Mouse (Mus musculus): ENCODE measurements around the gene Bcar3. TPM values are rescaled to one million over a fixed set of nuclear protein-coding genes. Genes with fewer than 3 reads are reported as not detected.

Bcar3 gene
- total RNA-seq, 2 experiments from 2014 or later, result 13.2 to 18.8 TPM

- DNase-seq (ENCODE audit: low spot score in 2 of 2), result no peak
Observed at GRCm38 (mm10) chr3:122453875-122454274, 159.9 kb downstream of the Bcar3 start.

DNA sequence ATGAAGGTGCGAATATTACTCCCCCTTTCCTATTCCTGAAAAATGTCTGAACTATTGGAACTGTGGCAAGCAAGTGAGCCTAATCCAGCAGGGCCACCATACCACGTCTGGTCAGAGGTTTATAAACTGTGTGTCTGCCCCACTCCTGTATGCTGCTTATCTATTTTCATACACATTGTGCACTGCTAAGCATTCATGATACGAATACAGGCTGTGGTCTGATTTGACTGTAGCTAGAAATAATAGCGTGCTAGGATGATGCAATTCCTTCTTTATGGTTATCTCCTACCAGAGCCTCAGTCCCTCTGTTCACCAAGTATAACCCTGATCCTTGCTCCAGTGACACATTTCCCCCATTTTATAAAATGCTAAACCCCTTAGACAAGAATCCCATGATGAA is 162.2 kb downstream of the Bcar3 start:
- DNase-seq (ENCODE audit: low spot score in 2 of 2), result no peak

GRCm38 (mm10) chr3:122456807-122457206 is 162.9 kb downstream of the Bcar3 start:
- no peak for DNase-seq (ENCODE audit: low spot score in 2 of 2)

- no peak for DNase-seq (ENCODE audit: low spot score in 2 of 2)
Observed at GRCm38 (mm10) chr3:122457723-122458122, 163.8 kb downstream of the Bcar3 start.

DNA sequence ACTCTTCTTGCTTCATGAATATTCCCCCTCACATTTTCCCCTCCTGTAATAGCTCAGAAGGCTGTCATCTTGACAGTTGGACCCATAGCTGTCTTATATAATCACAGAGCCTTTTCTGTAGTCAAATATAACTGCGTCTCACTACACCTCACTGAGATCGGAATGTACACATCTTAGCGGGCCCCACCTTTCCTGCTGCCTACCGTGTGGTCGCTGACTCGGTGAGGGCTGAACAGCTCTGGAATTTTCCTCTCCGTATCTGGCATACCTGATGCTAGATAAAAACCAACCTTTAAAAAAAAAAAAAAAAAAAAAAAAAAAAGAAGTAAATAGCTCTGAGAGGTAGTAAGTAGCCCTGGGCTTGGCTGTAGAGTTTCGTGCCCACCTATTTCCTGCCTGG is 164.8 kb downstream of the Bcar3 start:
- DNase-seq (ENCODE audit: low spot score in 2 of 2), result no peak

GRCm38 (mm10) chr3:122460848-122461511 is 167.0 kb downstream of the Bcar3 start:
- no peak for DNase-seq (ENCODE audit: low spot score in 2 of 2)

DNA sequence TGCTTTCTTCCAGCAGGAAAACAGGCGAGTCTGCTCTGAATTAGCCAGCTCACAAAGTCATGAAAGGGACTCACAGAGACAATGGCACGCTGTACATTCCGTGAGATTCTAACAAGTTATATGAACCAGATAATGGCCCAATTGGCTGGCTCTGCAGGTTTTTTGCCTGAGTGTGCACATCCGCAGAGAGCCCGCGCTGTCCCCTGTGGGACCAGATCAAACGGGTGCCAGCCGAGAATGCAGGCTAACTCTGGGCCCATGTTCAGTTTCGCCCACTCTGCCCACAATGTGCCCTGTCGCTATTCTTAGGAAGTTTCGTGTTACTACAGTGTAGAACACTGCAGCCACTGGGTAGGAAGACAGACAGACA is 167.6 kb downstream of the Bcar3 start:
- peak in 1 of 2 experiments; percentile 28 for DNase-seq (ENCODE audit: low spot score in 2 of 2)

DNA sequence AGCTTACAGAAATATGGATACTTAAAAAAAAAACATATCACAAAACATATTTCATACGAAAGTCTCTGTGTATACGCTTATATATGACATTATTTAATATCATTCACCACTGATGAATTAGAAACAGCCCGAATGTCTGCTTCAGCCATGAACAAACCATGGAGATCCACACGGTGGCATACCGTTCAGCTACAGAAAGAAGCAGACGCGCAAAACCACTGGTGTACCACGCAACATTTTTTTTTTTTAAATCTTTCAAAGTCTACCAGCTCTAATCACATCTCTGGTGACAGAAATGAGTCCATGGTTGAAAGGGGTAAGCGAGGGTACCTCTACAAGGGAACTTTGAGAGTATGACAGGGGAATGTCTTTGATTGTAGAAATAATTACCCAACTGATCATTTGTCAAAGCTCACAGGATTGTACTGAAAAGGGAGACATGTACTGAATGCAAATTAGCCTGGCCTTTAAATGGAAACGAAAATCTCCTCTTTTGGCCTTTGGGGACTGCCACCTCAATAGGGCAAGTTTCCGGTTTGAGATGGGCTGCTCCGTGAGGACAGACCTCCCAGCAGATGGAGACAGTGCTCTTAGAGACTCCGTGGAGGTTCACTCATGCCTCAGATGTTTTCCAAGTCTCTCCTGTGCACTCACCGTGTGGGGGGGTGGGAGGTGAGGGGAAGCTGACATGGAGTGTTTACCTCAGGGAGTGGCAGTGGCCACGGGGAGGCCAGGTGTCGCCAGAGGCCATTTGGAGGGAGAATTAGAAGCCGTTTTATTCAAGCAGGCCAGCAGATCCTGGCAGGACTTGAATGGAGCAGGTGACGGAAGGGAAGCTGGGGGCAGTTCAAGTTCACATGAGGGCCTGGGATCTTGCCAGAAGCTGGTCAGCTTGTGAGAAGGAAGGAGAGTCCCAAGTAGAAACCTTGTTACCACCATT is 168.3 kb downstream of the Bcar3 start:
- peak in 1 of 2 experiments; percentile 24 for DNase-seq (ENCODE audit: low spot score in 2 of 2)

DNA sequence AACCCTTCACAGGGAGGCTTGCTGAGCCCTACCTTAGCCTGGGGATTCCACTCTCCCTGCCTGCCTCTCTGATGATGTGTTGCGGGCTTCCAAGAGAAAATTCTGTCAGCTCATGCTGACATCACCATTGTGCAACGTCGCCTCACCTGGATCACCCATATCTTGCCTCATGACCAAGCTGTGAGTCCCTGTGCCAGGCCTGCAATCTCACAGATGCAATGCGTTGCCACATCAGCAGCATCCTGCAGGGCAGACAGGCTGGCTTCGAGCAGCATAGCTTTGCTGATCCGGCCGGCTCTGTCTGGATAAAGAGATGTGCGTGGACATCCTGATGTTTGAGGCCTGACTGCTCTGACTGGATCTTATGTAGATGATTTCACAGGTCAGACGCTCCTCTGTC is 169.2 kb downstream of the Bcar3 start:
- no peak for DNase-seq (ENCODE audit: low spot score in 2 of 2)

- peak; percentile 45 to 63 for DNase-seq (ENCODE audit: low spot score in 2 of 2)
Observed at GRCm38 (mm10) chr3:122466100-122466730, 172.3 kb downstream of the Bcar3 start.

- DNase-seq (ENCODE audit: low spot score in 2 of 2), result no peak
Observed at GRCm38 (mm10) chr3:122467977-122468376, 174.0 kb downstream of the Bcar3 start.

GRCm38 (mm10) chr3:122470326-122471016 is 176.5 kb downstream of the Bcar3 start:
- DNase-seq (ENCODE audit: low spot score in 2 of 2), result no peak

DNA sequence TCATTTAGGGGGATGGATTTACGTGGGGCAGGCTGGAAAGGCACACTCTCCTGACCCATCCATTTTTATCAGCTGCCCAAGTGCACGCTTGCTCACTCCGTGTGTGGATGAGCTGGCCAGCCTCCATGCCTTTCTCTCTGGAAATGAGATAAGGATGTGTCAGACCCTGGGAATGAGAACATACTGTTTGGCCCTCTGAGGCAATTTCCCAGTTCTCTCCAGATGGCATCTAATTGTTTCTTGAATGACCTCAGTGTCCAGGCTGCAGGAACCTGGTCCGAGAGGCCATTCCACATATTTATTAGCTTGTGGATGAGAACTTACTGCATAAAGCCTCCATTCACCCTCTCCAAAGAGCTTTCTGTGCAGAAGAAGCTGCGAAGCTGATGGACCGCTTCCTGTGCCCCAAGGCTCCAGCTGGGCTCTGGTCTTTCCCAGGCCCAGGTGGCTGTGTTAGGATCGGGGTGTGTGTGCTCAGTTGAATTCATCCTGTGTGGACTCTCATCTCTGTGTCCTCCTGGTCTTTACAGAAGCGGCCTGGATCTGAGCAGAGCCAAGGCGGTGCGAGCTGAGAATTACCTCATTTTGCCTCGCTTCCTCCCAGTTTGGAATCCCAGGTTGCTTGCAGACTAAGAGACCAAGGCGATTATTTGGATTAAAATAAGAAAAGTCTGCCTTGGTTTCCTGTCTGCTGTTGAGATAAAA is 177.2 kb downstream of the Bcar3 start:
- no peak for DNase-seq (ENCODE audit: low spot score in 2 of 2)

GRCm38 (mm10) chr3:122472412-122472811 is 178.5 kb downstream of the Bcar3 start:
- no peak for DNase-seq (ENCODE audit: low spot score in 2 of 2)

DNA sequence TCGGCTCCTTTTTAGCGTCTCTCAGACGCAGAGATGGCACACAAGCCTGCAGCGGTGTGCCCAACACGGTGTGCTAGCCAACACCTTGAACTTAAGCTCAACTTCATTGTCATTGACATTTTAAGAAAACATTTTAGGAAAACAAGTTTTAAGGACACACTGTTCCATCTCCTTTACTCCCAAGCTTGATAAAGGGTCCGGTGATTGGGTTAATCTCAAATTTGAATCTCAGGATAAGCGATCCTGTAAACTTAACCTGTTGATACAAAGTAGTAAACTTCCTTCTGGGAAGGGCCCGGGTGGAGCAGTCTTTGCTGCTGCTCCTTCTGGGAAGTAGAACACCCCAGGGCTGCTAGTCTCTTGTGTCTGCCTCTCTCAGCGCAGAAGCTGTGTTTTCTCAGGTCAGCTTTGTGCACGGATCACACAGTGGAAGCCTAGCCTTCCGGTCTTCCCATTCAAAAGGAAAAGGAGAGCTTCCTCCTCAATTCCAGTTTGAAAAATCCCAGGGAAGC is 179.6 kb downstream of the Bcar3 start:
- no peak for DNase-seq (ENCODE audit: low spot score in 2 of 2)

DNA sequence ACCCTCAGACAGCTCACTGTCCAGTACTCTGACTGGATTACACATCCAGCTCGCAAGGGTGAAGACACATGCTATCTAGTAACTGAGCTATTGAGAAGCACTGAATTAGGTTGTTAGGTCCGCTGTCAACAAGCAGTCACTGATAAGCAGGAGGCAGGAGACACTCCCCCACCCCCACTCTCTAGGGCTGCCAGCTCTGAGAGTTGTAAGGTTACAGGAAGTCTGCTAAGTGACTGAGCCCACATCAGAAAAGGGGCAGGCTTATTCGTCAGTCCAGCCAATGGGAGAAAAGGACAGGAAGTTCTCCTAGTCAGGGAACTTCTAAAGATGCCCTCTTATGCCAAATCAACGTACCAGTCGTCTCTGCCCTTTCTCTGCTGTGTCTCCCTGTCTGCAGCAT is 180.1 kb downstream of the Bcar3 start:
- no peak for DNase-seq (ENCODE audit: low spot score in 2 of 2)

DNA sequence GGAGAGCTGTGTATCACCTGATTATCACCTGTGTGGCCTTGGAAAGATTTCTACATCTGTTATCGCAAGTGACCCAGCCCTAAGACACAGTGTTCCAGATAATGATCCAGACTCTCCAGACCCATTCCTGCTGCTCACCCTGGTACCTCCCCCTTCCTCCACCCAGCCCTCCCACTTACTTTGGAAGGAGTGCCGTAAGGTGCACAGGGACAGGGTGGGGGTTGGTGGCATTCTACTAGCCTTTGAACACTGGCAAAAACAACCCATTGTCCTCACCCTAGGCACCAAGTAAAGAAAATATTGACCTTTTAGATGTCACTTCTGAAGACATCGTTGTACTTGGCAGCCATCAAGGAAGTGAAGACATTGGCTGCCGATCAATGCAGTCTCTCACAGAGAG is 180.9 kb downstream of the Bcar3 start:
- DNase-seq (ENCODE audit: low spot score in 2 of 2), result no peak

DNA sequence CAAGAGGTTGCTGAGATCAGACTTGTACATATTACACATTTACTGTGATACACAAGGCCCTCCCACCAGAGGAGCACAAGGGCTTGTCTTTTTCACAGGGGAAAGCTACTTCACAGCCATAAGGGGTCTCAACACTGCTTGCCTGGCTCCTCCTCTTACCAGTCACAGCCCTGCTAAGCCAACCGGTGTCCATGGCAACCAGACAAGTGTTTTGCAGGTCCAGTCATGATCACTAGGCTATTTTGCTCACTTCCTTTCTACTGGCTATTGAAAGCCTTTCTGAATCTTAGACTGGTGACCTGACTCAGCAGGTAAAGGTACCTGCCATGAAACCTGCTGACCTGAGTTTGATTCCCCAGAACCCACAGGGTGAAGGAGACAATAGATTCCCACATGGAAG is 181.8 kb downstream of the Bcar3 start:
- no peak for DNase-seq (ENCODE audit: low spot score in 2 of 2)

- DNase-seq (ENCODE audit: low spot score in 2 of 2), result no peak
Observed at GRCm38 (mm10) chr3:122476656-122477055, 182.7 kb downstream of the Bcar3 start.

DNA sequence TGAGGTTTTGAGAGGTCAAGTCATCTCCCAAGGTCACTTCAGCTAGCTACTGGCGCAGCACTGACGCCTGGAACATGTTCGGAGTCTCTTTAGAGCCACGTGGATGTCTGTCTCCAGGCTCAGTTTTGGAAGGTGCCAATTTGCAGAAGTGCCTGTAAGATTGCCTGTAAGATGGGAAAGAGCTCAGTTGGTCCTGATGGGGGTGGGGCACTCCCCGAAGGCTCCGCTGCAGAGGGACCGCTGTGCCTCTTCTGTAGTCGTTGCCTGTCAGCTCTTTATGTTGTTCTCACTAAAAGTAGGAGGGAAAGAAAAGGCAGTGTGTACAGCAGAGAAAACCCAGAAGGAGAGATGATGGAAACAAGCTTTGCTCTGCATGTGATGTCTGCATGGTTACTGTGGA is 183.6 kb downstream of the Bcar3 start:
- DNase-seq (ENCODE audit: low spot score in 2 of 2), result no peak

DNA sequence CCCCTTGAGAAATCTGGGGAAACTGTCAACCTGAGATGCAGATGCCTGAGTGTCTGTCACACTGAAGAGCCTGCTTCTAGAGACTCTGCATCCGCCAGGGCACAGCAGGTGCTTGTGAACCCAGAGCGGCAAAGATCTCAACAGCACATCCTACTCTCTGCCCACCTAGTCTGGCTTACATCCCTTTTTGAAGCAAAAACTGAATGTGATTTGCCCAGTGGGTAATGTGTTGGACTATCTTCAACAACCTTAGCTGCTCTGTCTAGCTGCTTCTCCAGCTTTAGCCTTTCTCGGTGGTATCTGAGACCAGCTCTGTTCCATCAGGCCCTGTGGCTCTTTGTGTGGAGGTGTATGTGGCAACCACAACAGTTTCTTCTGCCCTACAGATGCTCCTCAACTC is 184.8 kb downstream of the Bcar3 start:
- peak in 1 of 2 experiments; percentile 67 for DNase-seq (ENCODE audit: low spot score in 2 of 2)
